Mouse (Mus musculus) erythroblast, adult 5-6 weeks (primary cell): Measurements from ENCODE around the gene Gm20683. TPM values are rescaled to one million over a fixed set of nuclear protein-coding genes. Genes with fewer than 3 reads are reported as not detected.

Experiments
- total RNA-seq, 2 experiments: library from RNA; stranded (forward) in 1 of 2; stranded (reverse) in 1 of 2; fragments of 150-400 nt in 1 of 2; fragments of 200-764, 138-1000 nt in 1 of 2; gene quantifications; 2 replicates each; pipeline versions ENCODE4 v1.2.3 to v1.2.4; 2015 to 2017; ENCODE audit warnings: low replicate concordance in 2 of 2

The Gm20683 gene
- total RNA-seq, 2 experiments from 2014 or later: 2.6 TPM; not detected in 1

Other genes with a start within 250 kb of the Gm20683 start
- not detected in 2 replicates for gene Gng13, start 124.6 kb downstream of the Gm20683 start, total RNA-seq (2015; ENCODE audit: low replicate concordance)
- 0.70 TPM in 1 of 2 replicates, not detected in the other for gene Gng13, start 124.6 kb downstream of the Gm20683 start, total RNA-seq (2017; ENCODE audit: low replicate concordance)
- 7.7 and 8.6 TPM in 2 replicates for gene Chtf18, start 114.3 kb downstream of the Gm20683 start, total RNA-seq (2015; ENCODE audit: low replicate concordance)
- gene Chtf18, start 114.3 kb downstream of the Gm20683 start, total RNA-seq (2017; ENCODE audit: low replicate concordance): 7.6 and 11.8 TPM in 2 replicates
- gene Rpusd1, start 114.1 kb downstream of the Gm20683 start, total RNA-seq (2015; ENCODE audit: low replicate concordance): 4.2 and 6.5 TPM in 2 replicates
- 1.4 TPM in 2 replicates for gene Rpusd1, start 114.1 kb downstream of the Gm20683 start, total RNA-seq (2017; ENCODE audit: low replicate concordance)
- gene Mslnl, start 105.7 kb downstream of the Gm20683 start, total RNA-seq (2015; ENCODE audit: low replicate concordance): not detected in 2 replicates
- gene Mslnl, start 105.7 kb downstream of the Gm20683 start, total RNA-seq (2017; ENCODE audit: low replicate concordance): not detected in 2 replicates
- not detected in 2 replicates for gene Msln, start 87.4 kb downstream of the Gm20683 start, total RNA-seq (2015; ENCODE audit: low replicate concordance)
- gene Msln, start 87.4 kb downstream of the Gm20683 start, total RNA-seq (2017; ENCODE audit: low replicate concordance): not detected in 2 replicates
- gene Narfl, start 68.0 kb downstream of the Gm20683 start, total RNA-seq (2015; ENCODE audit: low replicate concordance): 3.5 and 5.9 TPM in 2 replicates
- 6.2 and 7.8 TPM in 2 replicates for gene Narfl, start 68.0 kb downstream of the Gm20683 start, total RNA-seq (2017; ENCODE audit: low replicate concordance)
- 2.9 TPM in 1 of 2 replicates, not detected in the other for gene Haghl, start 56.1 kb downstream of the Gm20683 start, total RNA-seq (2015; ENCODE audit: low replicate concordance)
- 1.9 and 3.1 TPM in 2 replicates for gene Haghl, start 56.1 kb downstream of the Gm20683 start, total RNA-seq (2017; ENCODE audit: low replicate concordance)
- gene Ccdc78, start 55.2 kb downstream of the Gm20683 start, total RNA-seq (2015; ENCODE audit: low replicate concordance): not detected in 2 replicates
- gene Ccdc78, start 55.2 kb downstream of the Gm20683 start, total RNA-seq (2017; ENCODE audit: low replicate concordance): not detected in 2 replicates
- gene Fam173a, start 48.9 kb downstream of the Gm20683 start, total RNA-seq (2015; ENCODE audit: low replicate concordance): 14.8 and 24.9 TPM in 2 replicates
- gene Fam173a, start 48.9 kb downstream of the Gm20683 start, total RNA-seq (2017; ENCODE audit: low replicate concordance): 7.7 and 9.6 TPM in 2 replicates
- not detected in 2 replicates for gene AC134908.4, start 46.1 kb downstream of the Gm20683 start, total RNA-seq (2015; ENCODE audit: low replicate concordance)
- not detected in 2 replicates for gene AC134908.4, start 46.1 kb downstream of the Gm20683 start, total RNA-seq (2017; ENCODE audit: low replicate concordance)
- 1.3 and 2.9 TPM in 2 replicates for gene Metrn, start 44.6 kb downstream of the Gm20683 start, total RNA-seq (2015; ENCODE audit: low replicate concordance)
- 3.2 TPM in 2 replicates for gene Metrn, start 44.6 kb downstream of the Gm20683 start, total RNA-seq (2017; ENCODE audit: low replicate concordance)
- not detected in 2 replicates for gene Fbxl16, start 32.7 kb downstream of the Gm20683 start, total RNA-seq (2015; ENCODE audit: low replicate concordance)
- 0.17 TPM in 1 of 2 replicates, not detected in the other for gene Fbxl16, start 32.7 kb downstream of the Gm20683 start, total RNA-seq (2017; ENCODE audit: low replicate concordance)
- gene Wdr24, start 18.1 kb downstream of the Gm20683 start, total RNA-seq (2015; ENCODE audit: low replicate concordance): 0.38 and 0.42 TPM in 2 replicates
- gene Wdr24, start 18.1 kb downstream of the Gm20683 start, total RNA-seq (2017; ENCODE audit: low replicate concordance): 4.9 and 6.0 TPM in 2 replicates
- gene Jmjd8, start 12.9 kb downstream of the Gm20683 start, total RNA-seq (2015; ENCODE audit: low replicate concordance): 0.84 and 2.1 TPM in 2 replicates
- 3.9 and 6.7 TPM in 2 replicates for gene Jmjd8, start 12.9 kb downstream of the Gm20683 start, total RNA-seq (2017; ENCODE audit: low replicate concordance)
- 15.0 and 28.0 TPM in 2 replicates for gene Stub1, start 8.4 kb downstream of the Gm20683 start, total RNA-seq (2015; ENCODE audit: low replicate concordance)
- gene Stub1, start 8.4 kb downstream of the Gm20683 start, total RNA-seq (2017; ENCODE audit: low replicate concordance): 18.8 and 27.9 TPM in 2 replicates
- not detected in 2 replicates for gene Rhbdl1, start 4.5 kb downstream of the Gm20683 start, total RNA-seq (2015; ENCODE audit: low replicate concordance)
- gene Rhbdl1, start 4.5 kb downstream of the Gm20683 start, total RNA-seq (2017; ENCODE audit: low replicate concordance): 4.7 TPM in 1 of 2 replicates, not detected in the other
- gene Rhot2, start 3.1 kb upstream of the Gm20683 start, total RNA-seq (2015; ENCODE audit: low replicate concordance): 3.3 and 9.8 TPM in 2 replicates
- gene Rhot2, start 3.1 kb upstream of the Gm20683 start, total RNA-seq (2017; ENCODE audit: low replicate concordance): 19.7 and 28.6 TPM in 2 replicates
- gene Wdr90, start 19.7 kb upstream of the Gm20683 start, total RNA-seq (2015; ENCODE audit: low replicate concordance): 12.5 and 17.6 TPM in 2 replicates
- gene Wdr90, start 19.7 kb upstream of the Gm20683 start, total RNA-seq (2017; ENCODE audit: low replicate concordance): 10.0 and 12.7 TPM in 2 replicates
- gene Mcrip2, start 27.0 kb upstream of the Gm20683 start, total RNA-seq (2015; ENCODE audit: low replicate concordance): 9.4 and 9.8 TPM in 2 replicates
- 1.7 and 8.0 TPM in 2 replicates for gene Mcrip2, start 27.0 kb upstream of the Gm20683 start, total RNA-seq (2017; ENCODE audit: low replicate concordance)
- gene Mettl26, start 33.3 kb upstream of the Gm20683 start, total RNA-seq (2015; ENCODE audit: low replicate concordance): 7.3 and 9.4 TPM in 2 replicates
- gene Mettl26, start 33.3 kb upstream of the Gm20683 start, total RNA-seq (2017; ENCODE audit: low replicate concordance): 3.7 and 5.3 TPM in 2 replicates
- not detected in 2 replicates for gene Wfikkn1, start 39.1 kb upstream of the Gm20683 start, total RNA-seq (2015; ENCODE audit: low replicate concordance)
- gene Wfikkn1, start 39.1 kb upstream of the Gm20683 start, total RNA-seq (2017; ENCODE audit: low replicate concordance): 1.0 TPM in 1 of 2 replicates, not detected in the other
- gene Rab40c, start 78.0 kb upstream of the Gm20683 start, total RNA-seq (2015; ENCODE audit: low replicate concordance): 2.3 and 6.7 TPM in 2 replicates
- gene Rab40c, start 78.0 kb upstream of the Gm20683 start, total RNA-seq (2017; ENCODE audit: low replicate concordance): 1.2 and 1.5 TPM in 2 replicates
- 1,336 and 1,664 TPM in 2 replicates for gene Pigq, start 103.2 kb upstream of the Gm20683 start, total RNA-seq (2015; ENCODE audit: low replicate concordance)
- 1,480 and 1,728 TPM in 2 replicates for gene Pigq, start 103.2 kb upstream of the Gm20683 start, total RNA-seq (2017; ENCODE audit: low replicate concordance)
- gene Nhlrc4, start 103.2 kb upstream of the Gm20683 start, total RNA-seq (2015; ENCODE audit: low replicate concordance): 49.2 and 66.7 TPM in 2 replicates
- 40.7 and 62.0 TPM in 2 replicates for gene Nhlrc4, start 103.2 kb upstream of the Gm20683 start, total RNA-seq (2017; ENCODE audit: low replicate concordance)
- gene A930017K11Rik, start 110.8 kb upstream of the Gm20683 start, total RNA-seq (2015; ENCODE audit: low replicate concordance): not detected in 2 replicates
- gene A930017K11Rik, start 110.8 kb upstream of the Gm20683 start, total RNA-seq (2017; ENCODE audit: low replicate concordance): not detected in 2 replicates
- gene Capn15, start 144.0 kb upstream of the Gm20683 start, total RNA-seq (2015; ENCODE audit: low replicate concordance): 1.2 and 1.5 TPM in 2 replicates
- gene Capn15, start 144.0 kb upstream of the Gm20683 start, total RNA-seq (2017; ENCODE audit: low replicate concordance): 1.4 and 2.4 TPM in 2 replicates
- gene Rab11fip3, start 227.8 kb upstream of the Gm20683 start, total RNA-seq (2015; ENCODE audit: low replicate concordance): not detected in 2 replicates
- gene Rab11fip3, start 227.8 kb upstream of the Gm20683 start, total RNA-seq (2017; ENCODE audit: low replicate concordance): 0.17 and 0.42 TPM in 2 replicates
- 3.1 TPM in 1 of 2 replicates, not detected in the other for gene Decr2, start 248.6 kb upstream of the Gm20683 start, total RNA-seq (2015; ENCODE audit: low replicate concordance)
- gene Decr2, start 248.6 kb upstream of the Gm20683 start, total RNA-seq (2017; ENCODE audit: low replicate concordance): 0.42 and 3.2 TPM in 2 replicates